Mouse (Mus musculus): ENCODE data around the gene Bcl6. TPM values are rescaled to one million over a fixed set of nuclear protein-coding genes. Genes with fewer than 3 reads are reported as not detected.

The Bcl6 gene
- polyA plus RNA-seq, 1 experiment from 2014 or later: 1.2 TPM

GRCm38 (mm10) chr16:23944801-23945200 lies 43.9 kb downstream of the Bcl6 start:
- H3K4me3 ChIP-seq (ENCODE audit: low read depth, low read length): no peak overlapping the region
- no peaks in the 10 kb centered on the region for H3K4me1 ChIP-seq (ENCODE audit: insufficient read depth)
- no peaks in the 10 kb centered on the region for H3K36me3 ChIP-seq (ENCODE audit: insufficient read depth)
- ATAC-seq (ENCODE audit: insufficient read depth) (no peak), DNase-seq (peak; percentile 59)
- no peak overlapping the region for H3K4me2 ChIP-seq
- WGBS: 12% methylated on average over 3 of the region's 3 CpGs
- no peak for TF ChIP-seq CTCF (IDR thresholded peaks at IDR 0.05; ENCODE audit: low read depth)
- no peak overlapping the region for H3K27ac ChIP-seq (ENCODE audit: low read depth)
- no peaks in the 10 kb centered on the region for H3K9me3 ChIP-seq (ENCODE audit: low read depth, low read length)
- no peak overlapping the region for H3K9ac ChIP-seq
- no peaks in the 10 kb centered on the region for H3K27me3 ChIP-seq (ENCODE audit: insufficient read depth, low read length)

DNA sequence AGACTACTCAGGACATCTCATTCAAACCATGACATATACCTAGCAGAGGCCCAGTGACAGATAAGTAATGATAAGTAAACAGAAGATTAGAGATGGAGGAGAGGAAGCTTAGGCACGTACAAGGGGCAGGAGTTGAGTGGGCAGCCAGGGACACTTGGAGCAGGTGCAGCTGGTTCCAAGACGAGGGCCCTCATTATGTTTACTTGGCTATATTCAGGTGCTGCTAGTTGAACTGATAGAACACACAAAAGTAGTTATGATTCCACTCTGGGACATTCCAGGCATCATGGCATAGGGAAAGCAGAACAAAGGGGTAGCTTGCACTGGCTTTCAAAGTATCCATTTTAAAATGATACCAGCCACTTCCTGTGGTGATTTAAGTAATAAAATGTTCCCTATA lies 54.3 kb downstream of the Bcl6 start:
- no peaks in the 10 kb centered on the region for H3K4me1 ChIP-seq (ENCODE audit: insufficient read depth)
- 28% methylated on average over 2 of the region's 2 CpGs for WGBS
- no peak overlapping the region for H3K9ac ChIP-seq
- TF ChIP-seq CTCF (IDR thresholded peaks at IDR 0.05; ENCODE audit: low read depth): no peak
- ATAC-seq (ENCODE audit: insufficient read depth) (no peak), DNase-seq (no peak)
- H3K9me3 ChIP-seq (ENCODE audit: low read depth, low read length): no peaks in the 10 kb centered on the region
- H3K36me3 ChIP-seq (ENCODE audit: insufficient read depth): no peaks in the 10 kb centered on the region
- peak overlapping the region; percentile 32; the same call in 1 of the 2 replicates for H3K27ac ChIP-seq (ENCODE audit: low read depth)
- no peak overlapping the region for H3K4me3 ChIP-seq (ENCODE audit: low read depth, low read length)
- H3K27me3 ChIP-seq (ENCODE audit: insufficient read depth, low read length): no peaks in the 10 kb centered on the region
- no peak overlapping the region for H3K4me2 ChIP-seq

DNA sequence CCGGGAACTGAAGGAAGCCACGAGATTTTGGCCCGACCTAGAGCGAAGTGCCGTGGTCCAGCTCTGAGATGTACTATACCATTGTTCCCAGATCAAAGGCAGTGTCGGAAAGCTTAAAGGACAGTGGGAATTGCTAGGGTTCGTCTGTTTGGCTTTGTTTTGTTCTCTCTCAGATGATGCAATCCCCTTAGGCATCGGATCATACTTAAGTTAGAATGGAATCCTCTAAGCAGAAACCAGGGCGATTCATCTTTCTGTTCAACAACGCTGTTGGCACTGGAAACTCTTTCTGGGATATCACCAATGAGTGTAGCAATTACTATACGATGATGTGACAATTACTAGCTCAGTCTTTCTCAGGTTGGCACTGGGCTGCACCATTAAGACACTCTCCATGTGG lies 56.4 kb downstream of the Bcl6 start, which contains the start of gene Rtp2:
Gene Rtp2, minus strand, starts transcription at position 101 of the 400 bp plus-strand sequence.
- Histone ChIP-seq H3K9ac (no peak within 1 kb of the TSS), H3K27me3 (ENCODE audit: insufficient read depth, low read length) (no peaks in the 10 kb centered on the region), H3K4me1 (ENCODE audit: insufficient read depth) (no peaks in the 10 kb centered on the region), H3K4me3 (ENCODE audit: low read depth, low read length) (no peak within 1 kb of the TSS), H3K27ac (ENCODE audit: low read depth) (no peak within 1 kb of the TSS), H3K4me2 (no peak within 1 kb of the TSS), H3K36me3 (ENCODE audit: insufficient read depth) (no peaks in the 10 kb centered on the region), H3K9me3 (ENCODE audit: low read depth, low read length) (no peaks in the 10 kb centered on the region)
- no peak for ATAC-seq (ENCODE audit: insufficient read depth)
- no peak for DNase-seq
- TF ChIP-seq CTCF (IDR thresholded peaks at IDR 0.05; ENCODE audit: low read depth): no peak
- 76% methylated on average over 11 of the region's 11 CpGs for WGBS

- DNase-seq (no peak), ATAC-seq (ENCODE audit: insufficient read depth) (no peak)
- no peak overlapping the region for H3K9ac ChIP-seq
- no peaks in the 10 kb centered on the region for H3K36me3 ChIP-seq (ENCODE audit: insufficient read depth)
- H3K4me3 ChIP-seq (ENCODE audit: low read depth, low read length): no peak overlapping the region
- TF ChIP-seq CTCF (IDR thresholded peaks at IDR 0.05; ENCODE audit: low read depth): no peak
- no peaks in the 10 kb centered on the region for H3K4me1 ChIP-seq (ENCODE audit: insufficient read depth)
- H3K27me3 ChIP-seq (ENCODE audit: insufficient read depth, low read length): no peaks in the 10 kb centered on the region
- no peak overlapping the region for H3K4me2 ChIP-seq
- no peak overlapping the region for H3K27ac ChIP-seq (ENCODE audit: low read depth)
- no peaks in the 10 kb centered on the region for H3K9me3 ChIP-seq (ENCODE audit: low read depth, low read length)
- WGBS: 54% methylated on average over 18 of the region's 18 CpGs
Observed at GRCm38 (mm10) chr16:23931275-23931674, 57.4 kb downstream of the Bcl6 start.

GRCm38 (mm10) chr16:23930426-23931073 lies 58.1 kb downstream of the Bcl6 start:
- Histone ChIP-seq H3K9me3 (ENCODE audit: low read depth, low read length) (no peaks in the 10 kb centered on the region), H3K36me3 (ENCODE audit: insufficient read depth) (no peaks in the 10 kb centered on the region), H3K4me2 (no peak overlapping the region), H3K9ac (no peak overlapping the region), H3K27ac (ENCODE audit: low read depth) (no peak overlapping the region), H3K4me3 (ENCODE audit: low read depth, low read length) (no peak overlapping the region), H3K27me3 (ENCODE audit: insufficient read depth, low read length) (no peaks in the 10 kb centered on the region), H3K4me1 (ENCODE audit: insufficient read depth) (no peaks in the 10 kb centered on the region)
- ATAC-seq (ENCODE audit: insufficient read depth): no peak
- no peak for DNase-seq
- WGBS: 77% methylated on average over 3 of the region's 3 CpGs
- no peak for TF ChIP-seq CTCF (IDR thresholded peaks at IDR 0.05; ENCODE audit: low read depth)

- Histone ChIP-seq H3K9ac (no peak overlapping the region), H3K4me2 (no peak overlapping the region), H3K9me3 (ENCODE audit: low read depth, low read length) (no peaks in the 10 kb centered on the region), H3K4me1 (ENCODE audit: insufficient read depth) (no peaks in the 10 kb centered on the region), H3K27ac (ENCODE audit: low read depth) (no peak overlapping the region), H3K36me3 (ENCODE audit: insufficient read depth) (no peaks in the 10 kb centered on the region), H3K4me3 (ENCODE audit: low read depth, low read length) (no peak overlapping the region), H3K27me3 (ENCODE audit: insufficient read depth, low read length) (no peaks in the 10 kb centered on the region)
- no peak for DNase-seq
- 88% methylated on average over 33 of the region's 33 CpGs for WGBS
- TF ChIP-seq CTCF (IDR thresholded peaks at IDR 0.05; ENCODE audit: low read depth): no peak
- no peak for ATAC-seq (ENCODE audit: insufficient read depth)
Observed at GRCm38 (mm10) chr16:23927301-23928114, 61.1 kb downstream of the Bcl6 start.

GRCm38 (mm10) chr16:23922906-23923305 lies 65.7 kb downstream of the Bcl6 start:
- H3K4me2 ChIP-seq: no peak overlapping the region
- 82% methylated on average over 1 of the region's 1 CpGs for WGBS
- no peak for TF ChIP-seq CTCF (IDR thresholded peaks at IDR 0.05; ENCODE audit: low read depth)
- H3K9me3 ChIP-seq (ENCODE audit: low read depth, low read length): no peaks in the 10 kb centered on the region
- no peak overlapping the region for H3K9ac ChIP-seq
- H3K27me3 ChIP-seq (ENCODE audit: insufficient read depth, low read length): no peaks in the 10 kb centered on the region
- no peaks in the 10 kb centered on the region for H3K4me1 ChIP-seq (ENCODE audit: insufficient read depth)
- no peak overlapping the region for H3K4me3 ChIP-seq (ENCODE audit: low read depth, low read length)
- DNase-seq (no peak), ATAC-seq (ENCODE audit: insufficient read depth) (no peak)
- H3K27ac ChIP-seq (ENCODE audit: low read depth): no peak overlapping the region
- no peaks in the 10 kb centered on the region for H3K36me3 ChIP-seq (ENCODE audit: insufficient read depth)

Data from lung, embryonic 14.5 days (tissue).